Mouse (Mus musculus): ENCODE measurements at regions not wholly inside any gene's neighbourhood (a gene's known extent, or its start where the extent isn't known, plus 50 kb on each side); places are given as distances from the start of the nearest gene placed in this dataset.

- DNase-seq (ENCODE audit: low spot score) = no peak
These were observed 133.6 kb upstream of the Slco3a1 start for GRCm38 (mm10) chr7:74688116-74688702.

GRCm38 (mm10) chr7:74687303-74688115 lies 132.9 kb upstream of the Slco3a1 start:
- DNase-seq (ENCODE audit: low spot score) = no peak

- DNase-seq (ENCODE audit: low spot score) = no peak
These were observed 129.4 kb upstream of the Slco3a1 start for GRCm38 (mm10) chr7:74683979-74684378.

GRCm38 (mm10) chr7:74673626-74674295 lies 119.2 kb upstream of the Slco3a1 start:
- DNase-seq (ENCODE audit: low spot score) = no peak

GRCm38 (mm10) chr7:74669110-74669509 lies 114.5 kb upstream of the Slco3a1 start:
- DNase-seq (ENCODE audit: low spot score) = no peak

DNA sequence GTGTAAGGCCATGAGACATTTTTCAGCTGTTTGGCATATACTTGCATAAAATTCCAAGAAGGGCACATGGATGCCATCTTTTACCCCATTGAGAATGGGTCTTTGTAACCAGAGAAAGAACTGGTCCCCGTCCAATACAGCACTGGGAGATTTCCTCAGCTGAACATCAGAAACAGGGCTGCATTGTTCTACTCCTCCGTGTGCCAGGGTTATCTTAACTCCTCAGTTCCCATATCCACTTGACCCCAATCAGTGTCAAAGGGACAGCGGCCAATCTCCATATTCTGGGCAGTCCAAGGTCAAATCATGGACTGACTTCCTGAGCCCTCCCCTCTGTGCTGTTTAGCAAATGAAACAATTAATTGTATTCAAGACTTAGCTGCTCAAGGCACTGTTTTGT lies 112.5 kb upstream of the Slco3a1 start:
- no peak for DNase-seq (ENCODE audit: low spot score)

GRCm38 (mm10) chr7:74663820-74664219 lies 109.2 kb upstream of the Slco3a1 start:
- DNase-seq (ENCODE audit: low spot score) = no peak

DNA sequence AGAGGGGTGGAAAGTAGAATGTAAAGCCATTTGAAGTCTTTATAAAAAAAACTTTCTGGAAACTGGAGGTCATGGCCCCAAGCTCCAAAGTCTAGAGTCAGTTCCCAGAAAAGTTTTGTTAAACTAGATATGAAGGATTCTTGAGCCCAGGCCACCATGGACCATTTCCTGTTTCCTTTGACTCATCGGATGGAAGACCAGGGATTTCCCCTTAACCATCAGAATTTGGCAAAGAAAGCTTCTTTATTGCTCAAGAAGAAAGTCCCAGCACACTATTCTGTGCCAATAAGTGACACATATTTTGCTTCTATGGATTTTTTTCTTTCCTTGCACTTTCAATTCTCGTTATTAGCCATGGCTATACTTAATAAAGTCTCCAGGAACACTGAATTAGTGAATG lies 92.7 kb upstream of the Slco3a1 start:
- peak; percentile 36 for DNase-seq (ENCODE audit: low spot score)

DNA sequence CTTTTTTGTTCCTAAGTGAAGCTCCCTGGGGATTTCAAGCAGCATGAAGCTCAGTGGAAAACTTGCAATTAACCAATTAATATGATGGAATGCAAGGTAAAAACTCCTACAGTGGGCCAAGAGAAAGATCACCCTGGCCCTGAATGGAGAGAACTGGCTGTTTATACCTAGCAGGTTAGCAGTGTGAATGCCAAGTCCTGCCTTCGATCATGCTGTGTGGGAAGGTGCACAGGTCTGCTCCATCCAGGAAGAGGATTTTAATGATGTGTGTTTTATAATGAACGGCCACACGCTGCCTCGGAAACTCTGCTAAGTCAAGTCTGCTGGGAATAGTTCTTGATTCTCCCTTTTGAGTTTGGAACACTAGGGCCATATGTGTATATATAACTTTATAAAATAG lies 85.6 kb upstream of the Slco3a1 start:
- no peak for DNase-seq (ENCODE audit: low spot score)

GRCm38 (mm10) chr7:74632217-74632616 lies 77.6 kb upstream of the Slco3a1 start:
- no peak for DNase-seq (ENCODE audit: low spot score)

DNA sequence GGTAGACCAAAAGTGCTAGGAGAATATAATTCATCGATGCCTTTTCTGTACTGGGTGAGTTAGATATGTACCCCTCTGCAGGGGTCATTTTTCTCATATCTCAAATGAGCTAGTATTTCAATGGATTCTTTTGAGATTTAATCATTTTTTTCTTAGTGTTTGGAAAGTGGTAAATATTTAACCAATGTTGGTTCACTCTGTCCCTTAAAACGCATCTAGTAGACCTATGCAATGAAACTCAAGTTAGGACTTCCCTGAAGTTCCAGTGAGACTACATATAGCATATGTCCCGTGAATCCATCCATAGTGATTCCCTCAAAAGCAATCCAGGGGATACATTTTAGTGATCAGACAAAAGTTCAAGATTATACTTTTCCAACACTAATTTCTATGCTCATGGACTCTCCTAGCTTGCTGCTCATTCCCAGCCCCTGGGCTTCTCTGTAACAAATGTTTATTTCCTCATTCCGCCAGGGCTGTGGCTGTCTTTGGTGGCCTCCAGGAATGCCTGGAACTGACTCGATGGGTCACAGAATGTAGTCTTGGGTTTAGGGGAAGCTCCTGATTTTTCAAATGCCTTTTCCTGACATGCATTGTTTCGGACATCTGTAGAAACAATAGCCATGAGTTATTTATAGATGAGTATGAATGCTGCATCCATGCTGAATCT lies 74.4 kb upstream of the Slco3a1 start:
- no peak for DNase-seq (ENCODE audit: low spot score)

All from adipocyte (in vitro differentiated cells).